Mouse (Mus musculus) retina, postnatal 1 day (tissue): Measurements from ENCODE around the gene Vmn1r206.
"Not testable (repeated sequence)": the region's sequence is repeated elsewhere in the genome, so short reads cannot be mapped to it uniquely, and the experiment has no call there.

ENCODE experiments used
- DNase-seq: peaks from one replicate; pipeline ENCODE4 v3.0.0-alpha.2; 2012

Vmn1r206 gene

DNA sequence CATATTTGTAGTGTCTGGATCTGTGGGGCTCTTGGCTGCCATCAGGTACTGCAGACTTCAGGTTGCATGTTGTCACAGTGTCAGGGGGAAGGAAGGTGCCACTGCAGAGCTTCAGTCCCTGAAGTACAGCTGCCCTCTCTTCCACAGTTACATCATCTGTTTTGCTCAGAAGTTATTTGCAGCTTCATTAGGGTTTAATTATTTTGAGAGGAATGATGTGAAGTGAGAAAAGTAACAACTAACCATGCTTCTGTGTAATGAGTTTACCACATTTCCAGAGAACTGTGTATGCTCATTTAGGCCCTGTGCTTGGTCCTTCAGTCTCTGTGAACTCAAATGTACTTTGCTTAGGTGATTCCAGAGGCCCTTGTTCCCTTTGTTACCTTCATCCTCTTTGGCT, at the start of gene Vmn1r206:
Vmn1r206 (minus strand) TSS at position 101 of the 400 bp plus-strand sequence.
- DNase-seq: not testable (repeated sequence)

DNA sequence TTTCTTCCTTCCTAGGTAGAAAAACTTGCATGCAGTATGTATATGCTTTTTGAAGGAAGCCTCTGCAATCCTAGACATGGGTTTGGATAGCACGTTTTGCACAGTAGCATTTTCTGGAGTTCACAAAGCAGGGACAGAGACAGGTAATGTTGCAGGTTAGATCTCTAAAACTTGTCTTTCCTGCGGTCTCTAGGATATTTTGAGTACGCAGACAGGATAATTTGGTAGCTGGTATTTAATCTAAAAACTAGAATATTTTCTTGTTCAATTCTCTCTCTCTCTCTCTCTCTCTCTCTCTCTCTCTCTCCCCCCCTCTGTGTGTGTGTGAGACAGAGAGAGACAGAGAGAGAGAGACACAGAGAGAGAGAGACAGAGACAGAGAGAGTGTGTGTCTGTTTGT, 31.2 kb downstream of the Vmn1r206 start, which contains the start of gene Vmn1r205:
Vmn1r205 (minus strand) TSS at position 101 of the 400 bp plus-strand sequence.
- DNase-seq: no peak

DNA sequence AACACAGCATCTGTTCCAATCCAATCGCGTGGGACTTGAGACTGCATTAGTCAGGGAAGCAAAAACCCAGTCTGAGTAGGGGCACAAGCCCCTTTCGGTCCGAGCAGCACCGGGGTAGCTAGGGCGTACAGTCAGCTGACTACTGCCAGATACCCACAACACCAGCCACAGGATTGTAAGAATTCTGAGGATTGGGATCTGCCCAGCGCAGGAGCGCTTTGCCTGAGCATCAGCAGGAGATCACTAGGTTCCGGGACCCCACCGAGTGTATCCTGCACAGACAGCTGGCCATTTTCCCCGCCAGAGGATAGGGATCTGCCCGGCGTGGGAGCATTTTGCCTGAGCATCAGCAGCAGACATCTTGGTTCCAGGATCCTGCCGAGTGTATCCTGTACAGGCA, 40.7 kb downstream of the Vmn1r206 start:
- not testable (repeated sequence) for DNase-seq

DNA sequence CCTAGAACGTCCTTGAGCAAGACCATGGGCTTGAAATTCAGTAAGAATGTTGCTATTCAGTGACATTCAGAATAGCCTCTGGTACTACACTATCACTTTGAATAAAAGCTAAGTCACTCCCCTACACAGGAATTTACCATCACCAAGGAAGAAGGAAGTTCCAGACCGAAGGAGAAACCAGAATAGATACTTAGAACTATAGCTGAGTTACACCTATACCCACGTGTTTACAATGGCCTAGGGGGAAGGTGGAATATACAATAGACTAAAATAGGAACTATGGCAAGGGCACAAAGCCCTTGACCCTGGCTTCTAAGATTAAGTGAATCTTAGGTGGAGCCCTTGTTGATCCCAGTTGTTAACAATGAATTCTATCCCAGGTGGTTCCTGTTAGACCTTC, 49.1 kb downstream of the Vmn1r206 start:
- DNase-seq: not testable (repeated sequence)
